Mouse (Mus musculus) neural tube, embryonic 11.5 days (tissue): Measurements from ENCODE around the gene Rhd. TPM values are rescaled to one million over a fixed set of nuclear protein-coding genes. Genes with fewer than 3 reads are reported as not detected.

Source experiments
- ATAC-seq: fragments of 200-750 bp; cut with Nextera tagmentation; 2 replicates; pipeline ENCODE4 v1.8.0; 2017; ENCODE audit warnings: moderate number of reproducible peaks, mild to moderate bottlenecking, moderate TSS enrichment, moderate library complexity; ENCODE audit not compliant: insufficient read depth, low FRiP score, low TSS enrichment
- DNase-seq: peaks from one replicate; pipeline ENCODE4 v3.0.0-alpha.2; 2015; ENCODE audit warnings: low spot score
- H3K27ac ChIP-seq: fragments of 300-500 bp; sonication (generic); 2 replicates; pipeline ENCODE4 v1.5.1; 2014; ENCODE audit warnings: low read depth, mild to moderate bottlenecking, low read length
- H3K27me3 ChIP-seq: fragments of 300-500 bp; sonication (generic); 2 replicates; pipeline ENCODE4 v1.6.1; 2014; ENCODE audit warnings: mild to moderate bottlenecking, low read length, mixed read lengths; ENCODE audit not compliant: control insufficient read depth, insufficient read depth
- H3K36me3 ChIP-seq: fragments of 300-500 bp; sonication (generic); 2 replicates; pipeline ENCODE4 v1.6.1; 2014; ENCODE audit warnings: mild to moderate bottlenecking, low read length, moderate library complexity, mixed read lengths; ENCODE audit not compliant: control insufficient read depth, insufficient read depth
- H3K4me1 ChIP-seq: fragments of 300-500 bp; sonication (generic); 2 replicates; pipeline ENCODE4 v1.6.1; 2014; ENCODE audit warnings: low read length, mixed read lengths; ENCODE audit not compliant: control insufficient read depth, insufficient read depth
- H3K4me2 ChIP-seq: fragments of 300-500 bp; sonication (generic); 2 replicates; pipeline ENCODE4 v1.6.1; 2014; ENCODE audit warnings: low read depth, mild to moderate bottlenecking, moderate library complexity
- H3K4me3 ChIP-seq: fragments of 300-500 bp; sonication (generic); 2 replicates; pipeline ENCODE4 v1.5.1; 2014; ENCODE audit warnings: low read depth, low read length
- H3K9ac ChIP-seq: fragments of 300-500 bp; sonication (generic); 2 replicates; pipeline ENCODE4 v1.6.1; 2014; ENCODE audit warnings: mild to moderate bottlenecking, low read length
- H3K9me3 ChIP-seq: fragments of 300-500 bp; sonication (generic); 2 replicates; pipeline ENCODE4 v1.6.1; 2016; ENCODE audit warnings: low read length; ENCODE audit not compliant: control insufficient read depth
- WGBS: fragments of 180-500 bp; shearing (Covaris S2); extraction: QIAGEN DNeasy Blood & Tissue Kit; methylation state at CpG from one replicate; pipeline ENCODE4 v1.1.7; 2014; 5-methylcytosine and 5-hydroxymethylcytosine counted together
- polyA plus RNA-seq: library from polyadenylated mRNA; unstranded; fragments of >200 nt; fragmentation: Nextera tagmentation; extraction: Ambion mirVana; gene quantifications from 2 replicates; pipeline ENCODE4 v1.2.1, GENCODE M21; 2014

Gene Rhd
- polyA plus RNA-seq, 1 experiment from 2014 or later = 13.8 TPM

GRCm38 (mm10) chr4:134925206-134925605 lies 60.9 kb downstream of the Rhd start:
- Histone ChIP-seq H3K27me3 (no peaks in the 10 kb centered on the region), H3K9ac (no peak overlapping the region), H3K4me2 (peak overlapping the region; percentile 28), H3K4me3 (peak overlapping the region; percentile 99), H3K27ac (no peak overlapping the region), H3K36me3 (peaks cover 6% of the 10 kb centered on the region; the same call in 1 of the 2 replicates), H3K9me3 (no peaks in the 10 kb centered on the region), H3K4me1 (peaks cover 9% of the 10 kb centered on the region; the same call in 1 of the 2 replicates)
- ATAC-seq (no peak), DNase-seq (no peak)
- WGBS = 84% methylated on average over 8 of the region's 8 CpGs

DNA sequence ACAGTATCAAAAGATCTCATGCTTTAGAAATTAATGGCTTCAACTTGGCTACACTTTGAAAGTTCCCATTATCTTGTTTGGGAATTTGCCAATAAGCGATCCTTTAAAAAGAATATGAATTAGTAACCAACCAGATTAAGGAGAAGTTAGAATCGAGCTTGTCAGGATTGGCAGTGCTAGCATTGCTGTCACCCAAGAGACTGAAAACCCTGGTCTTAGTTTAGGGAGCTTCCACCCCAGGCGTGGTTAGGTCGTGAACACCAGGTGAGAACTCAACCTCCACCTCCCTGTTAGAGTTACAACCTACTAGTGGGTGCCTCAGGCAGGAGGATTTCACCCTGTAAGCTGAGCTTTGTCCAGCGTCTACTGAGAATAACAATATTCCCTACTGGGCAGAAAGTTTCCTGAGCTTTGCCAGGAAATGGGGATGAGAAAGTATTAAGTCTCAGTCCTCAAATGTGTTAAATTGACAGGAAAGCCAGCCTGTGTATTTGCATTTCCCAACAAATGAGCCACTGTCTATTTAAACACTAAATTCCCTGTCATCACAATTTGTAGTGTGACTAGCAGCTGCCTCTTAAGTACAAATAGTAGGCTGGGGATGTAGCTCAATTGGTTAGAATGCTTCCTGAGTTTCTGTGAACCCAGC lies 63.6 kb downstream of the Rhd start:
- Histone ChIP-seq H3K4me1 (peaks cover 9% of the 10 kb centered on the region; the same call in 1 of the 2 replicates), H3K4me2 (no peak overlapping the region), H3K27ac (no peak overlapping the region), H3K36me3 (peaks cover 6% of the 10 kb centered on the region; the same call in 1 of the 2 replicates), H3K27me3 (no peaks in the 10 kb centered on the region), H3K9me3 (no peaks in the 10 kb centered on the region), H3K4me3 (no peak overlapping the region), H3K9ac (no peak overlapping the region)
- DNase-seq = no peak
- ATAC-seq = no peak
- WGBS = 75% methylated on average over 5 of the region's 5 CpGs

GRCm38 (mm10) chr4:134928464-134928836 lies 64.1 kb downstream of the Rhd start:
- ATAC-seq = no peak
- Histone ChIP-seq H3K36me3 (peaks cover 6% of the 10 kb centered on the region; the same call in 1 of the 2 replicates), H3K4me2 (no peak overlapping the region), H3K4me1 (peaks cover 9% of the 10 kb centered on the region; the same call in 1 of the 2 replicates), H3K27me3 (no peaks in the 10 kb centered on the region), H3K27ac (no peak overlapping the region), H3K9me3 (no peaks in the 10 kb centered on the region), H3K4me3 (no peak overlapping the region), H3K9ac (no peak overlapping the region)
- no peak for DNase-seq
- 93% methylated on average over 1 of the region's 1 CpGs for WGBS

DNA sequence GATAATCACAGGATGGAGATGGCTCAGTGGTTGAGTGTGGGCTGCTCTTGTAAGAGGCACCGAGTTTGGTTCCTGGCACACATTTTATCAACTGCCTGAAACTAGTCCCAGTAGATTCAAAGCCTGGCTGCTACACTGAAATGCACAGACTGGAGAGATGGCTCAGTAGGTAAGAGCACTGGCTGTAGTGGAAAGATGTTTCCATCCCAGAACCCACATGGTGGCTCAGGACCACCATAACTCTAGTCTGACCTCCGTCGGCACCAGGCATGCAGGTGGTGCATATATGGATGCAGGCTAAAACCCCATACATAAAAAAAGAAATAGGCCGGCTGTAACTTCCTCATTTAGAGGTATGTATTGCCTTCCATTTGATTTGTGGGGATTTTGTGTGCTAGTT lies 65.2 kb downstream of the Rhd start:
- ATAC-seq (no peak), DNase-seq (no peak)
- Histone ChIP-seq H3K36me3 (peaks cover 8% of the 10 kb centered on the region; the same call in 1 of the 2 replicates), H3K9ac (no peak overlapping the region), H3K9me3 (no peaks in the 10 kb centered on the region), H3K4me3 (no peak overlapping the region), H3K27me3 (no peaks in the 10 kb centered on the region), H3K27ac (no peak overlapping the region), H3K4me1 (peaks cover 9% of the 10 kb centered on the region; the same call in 1 of the 2 replicates), H3K4me2 (no peak overlapping the region)
- WGBS = 77% methylated on average over 4 of the region's 4 CpGs

DNA sequence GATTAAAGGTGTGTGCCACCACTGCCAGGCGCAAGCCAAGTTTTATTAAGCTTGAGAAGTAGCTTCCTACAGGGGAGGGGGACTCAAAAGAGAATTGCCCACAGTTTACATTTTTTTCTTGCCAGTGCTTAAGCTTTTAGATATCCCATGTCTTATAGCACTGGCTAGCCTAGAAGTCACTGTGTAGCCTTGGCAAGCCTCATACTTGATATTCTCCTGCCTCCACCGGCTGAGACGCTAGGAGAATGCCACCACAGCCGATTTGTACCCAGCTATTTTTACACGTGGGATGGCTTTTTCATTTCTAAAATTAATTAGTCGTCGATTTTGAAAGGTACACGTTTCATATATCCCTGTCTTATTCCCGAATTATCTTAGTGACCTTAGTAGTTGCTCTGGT lies 65.9 kb downstream of the Rhd start:
- Histone ChIP-seq H3K4me2 (peak overlapping the region; percentile 92), H3K9me3 (no peaks in the 10 kb centered on the region), H3K27me3 (no peaks in the 10 kb centered on the region), H3K9ac (no peak overlapping the region), H3K4me3 (peak overlapping the region; percentile 91), H3K4me1 (peaks cover 4% of the 10 kb centered on the region; the same call in 1 of the 2 replicates), H3K36me3 (peaks cover 11% of the 10 kb centered on the region; the same call in 1 of the 2 replicates), H3K27ac (no peak overlapping the region)
- ATAC-seq (no peak), DNase-seq (no peak)
- 32% methylated on average over 9 of the region's 9 CpGs for WGBS

DNA sequence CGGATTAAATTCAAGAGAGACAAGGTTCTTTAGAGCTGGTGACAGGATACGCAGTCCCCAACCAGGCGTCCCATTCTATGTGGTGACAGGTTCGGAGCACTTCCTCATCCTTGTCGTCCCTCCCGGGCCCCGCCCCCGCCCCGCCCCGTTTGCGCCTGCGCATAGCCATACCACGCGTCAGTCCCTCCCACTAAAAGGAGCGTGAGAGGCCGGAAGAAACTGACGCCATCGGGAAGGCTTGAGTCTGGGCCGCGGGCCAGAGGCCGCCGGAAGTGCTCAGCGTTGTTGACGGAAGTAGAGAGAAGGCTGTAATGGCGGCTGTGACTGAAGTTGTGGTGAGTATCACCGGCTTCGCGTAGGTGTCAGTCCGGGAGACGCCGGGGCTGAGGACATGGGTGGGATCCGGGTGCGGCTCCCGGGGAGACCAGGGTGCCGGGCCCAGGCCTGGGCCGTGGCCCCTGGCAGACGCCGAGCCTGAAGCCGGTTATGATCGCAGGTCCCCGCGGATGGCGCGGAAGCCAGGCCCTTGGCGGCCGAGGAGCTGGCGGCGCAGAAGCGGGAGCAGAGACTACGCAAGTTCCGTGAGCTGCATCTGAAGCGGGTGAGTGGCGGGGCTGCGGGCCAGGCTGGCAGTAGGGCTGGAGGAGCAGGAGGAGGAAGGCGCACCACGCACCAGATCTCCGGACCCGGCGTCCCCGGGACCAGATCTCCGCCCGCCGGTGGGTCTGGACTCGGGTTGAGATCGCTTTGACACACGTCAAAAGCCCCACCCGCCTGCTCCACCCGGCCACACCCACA lies 66.5 kb downstream of the Rhd start, which contains the start of gene Syf2:
TSS of gene Syf2 (plus strand) at position 215 of the 798 bp plus-strand sequence.
- Histone ChIP-seq H3K36me3 (peaks cover 10% of the 10 kb centered on the region; the same call in 1 of the 2 replicates), H3K27ac (peak within 1 kb of the TSS; percentile 45), H3K27me3 (no peaks in the 10 kb centered on the region), H3K4me3 (peak within 1 kb of the TSS; percentile 91), H3K4me1 (no peaks in the 10 kb centered on the region), H3K9ac (peak within 1 kb of the TSS; percentile 53), H3K9me3 (no peaks in the 10 kb centered on the region), H3K4me2 (peak within 1 kb of the TSS; percentile 92)
- DNase-seq = peak; percentile 96
- peak; percentile 94 for ATAC-seq
- under 1% methylated on average over 68 of the region's 68 CpGs for WGBS

GRCm38 (mm10) chr4:134937240-134938176 lies 73.2 kb downstream of the Rhd start:
- H3K4me3 ChIP-seq = no peak overlapping the region
- ATAC-seq (no peak), DNase-seq (no peak)
- no peak overlapping the region for H3K27ac ChIP-seq
- 73% methylated on average over 17 of the region's 17 CpGs for WGBS
- no peak overlapping the region for H3K4me2 ChIP-seq
- peaks cover 8% of the 10 kb centered on the region; the same call in 1 of the 2 replicates for H3K36me3 ChIP-seq
- H3K9ac ChIP-seq = no peak overlapping the region
- no peaks in the 10 kb centered on the region for H3K4me1 ChIP-seq
- no peaks in the 10 kb centered on the region for H3K9me3 ChIP-seq
- no peaks in the 10 kb centered on the region for H3K27me3 ChIP-seq

- H3K4me1 ChIP-seq = no peaks in the 10 kb centered on the region
- ATAC-seq = no peak
- no peak overlapping the region for H3K9ac ChIP-seq
- WGBS = 41% methylated on average over 9 of the region's 9 CpGs
- no peak overlapping the region for H3K4me3 ChIP-seq
- H3K27ac ChIP-seq = no peak overlapping the region
- peaks cover 2% of the 10 kb centered on the region; the same call in 1 of the 2 replicates for H3K36me3 ChIP-seq
- H3K9me3 ChIP-seq = no peaks in the 10 kb centered on the region
- no peak for DNase-seq
- 0 out of 2 replicates have a peak, but pooled peaks cover 5% of the 10 kb centered on the region for H3K27me3 ChIP-seq
- no peak overlapping the region for H3K4me2 ChIP-seq
Observed at GRCm38 (mm10) chr4:134939900-134940299, 75.6 kb downstream of the Rhd start.
